Mouse (Mus musculus) stomach, postnatal 0 days (tissue): ENCODE results near the gene Coa7.

Experiments
- CTCF ChIP-seq: IDR thresholded peaks from 2 replicates; pipeline ENCODE4 v1.5.1; 2016; ENCODE audit warnings: antibody characterized with exemption, low read depth, mild to moderate bottlenecking, moderate library complexity
- EP300 ChIP-seq: optimal IDR thresholded peaks from 2 replicates; pipeline ENCODE3; 2016; ENCODE audit warnings: antibody characterized with exemption

DNA sequence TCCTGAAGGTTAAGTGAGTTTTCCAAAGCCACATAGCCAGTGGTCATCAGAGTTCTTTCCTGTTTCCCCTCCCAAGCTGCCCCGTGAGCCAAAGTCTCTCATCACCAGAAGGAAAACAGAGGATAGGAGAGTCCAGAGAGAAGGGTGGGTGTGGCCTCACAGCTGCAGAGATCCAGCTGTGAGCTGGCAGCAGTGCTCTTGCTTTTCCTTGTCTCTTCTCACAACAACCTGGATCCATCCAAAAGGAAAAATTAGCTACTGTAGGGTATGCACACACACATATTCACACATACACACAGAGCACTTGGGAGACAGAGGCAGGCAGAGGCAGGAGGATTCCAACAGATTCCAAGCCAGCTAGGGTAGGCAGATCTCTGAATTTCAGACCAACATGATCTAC, 58.1 kb downstream of the Coa7 start:
- TF ChIP-seq EP300 (no peak), CTCF (no peak)
